Mouse (Mus musculus) neutrophil, adult 5-6 weeks (primary cell): Measurements from ENCODE around the gene Tmem44. TPM values are rescaled to one million over a fixed set of nuclear protein-coding genes. Genes with fewer than 3 reads are reported as not detected.

Experiments
- ATAC-seq: fragments of 151-379, 151-347 bp; 2 replicates; pipeline ENCODE4 v1.8.0; 2017; ENCODE audit warnings: mild to moderate bottlenecking, moderate TSS enrichment; ENCODE audit not compliant: insufficient number of reproducible peaks, poor library complexity, low FRiP score, severe bottlenecking; ENCODE audit errors: extremely low read depth
- total RNA-seq: library from RNA; stranded (forward); fragments of 200-1000 nt; gene quantifications from 2 replicates; pipeline ENCODE4 v1.2.3, GENCODE M21; 2017

Gene Tmem44
- not detected in 2 replicates for total RNA-seq

- ATAC-seq: no peak
These were observed at the start of gene Tmem44 for GRCm38 (mm10) chr16:30550748-30551192. Gene Tmem44 (minus strand): TSS chr16:30550842.

GRCm38 (mm10) chr16:30599491-30600268, 49.0 kb upstream of the Tmem44 start, which contains the start of gene Fam43a:
Gene Fam43a (plus strand): TSS chr16:30599723.
- peak; percentile 68 for ATAC-seq

DNA sequence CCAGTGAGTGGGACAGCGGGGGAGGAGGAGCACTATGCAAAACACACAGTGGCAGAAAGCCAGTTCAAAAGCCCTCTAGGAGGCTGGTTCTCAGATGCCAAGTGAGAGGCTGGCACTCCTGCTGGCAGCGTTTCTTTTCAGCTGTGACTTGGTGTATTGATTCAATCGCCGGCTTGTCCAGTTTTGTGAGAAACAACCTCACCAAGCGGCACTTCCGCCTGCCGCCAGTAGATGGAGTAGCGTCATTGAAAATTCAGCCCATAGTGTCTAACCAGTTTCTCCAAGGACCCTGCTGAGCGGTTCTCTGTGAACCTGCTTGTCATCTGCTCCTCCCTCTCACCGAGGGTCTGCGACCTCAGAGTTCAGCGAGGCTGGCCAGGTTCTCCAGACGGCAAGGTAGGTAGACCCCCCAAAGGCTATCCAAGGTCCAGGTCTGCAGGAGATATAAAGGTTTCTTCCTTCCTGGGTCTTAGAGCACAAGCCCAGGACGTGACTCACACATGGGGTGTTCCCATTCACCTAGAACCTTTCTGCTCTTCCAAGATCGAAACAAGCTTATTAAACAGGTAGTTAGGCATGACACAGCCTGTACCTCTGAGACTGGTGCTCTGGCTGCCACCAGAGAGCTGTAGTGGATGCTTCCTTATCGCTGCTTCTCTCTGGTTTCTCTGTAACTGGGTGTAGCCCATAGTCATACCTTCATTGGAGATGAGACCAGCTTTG, 46.5 kb upstream of the Tmem44 start:
- peak; percentile 55 for ATAC-seq

DNA sequence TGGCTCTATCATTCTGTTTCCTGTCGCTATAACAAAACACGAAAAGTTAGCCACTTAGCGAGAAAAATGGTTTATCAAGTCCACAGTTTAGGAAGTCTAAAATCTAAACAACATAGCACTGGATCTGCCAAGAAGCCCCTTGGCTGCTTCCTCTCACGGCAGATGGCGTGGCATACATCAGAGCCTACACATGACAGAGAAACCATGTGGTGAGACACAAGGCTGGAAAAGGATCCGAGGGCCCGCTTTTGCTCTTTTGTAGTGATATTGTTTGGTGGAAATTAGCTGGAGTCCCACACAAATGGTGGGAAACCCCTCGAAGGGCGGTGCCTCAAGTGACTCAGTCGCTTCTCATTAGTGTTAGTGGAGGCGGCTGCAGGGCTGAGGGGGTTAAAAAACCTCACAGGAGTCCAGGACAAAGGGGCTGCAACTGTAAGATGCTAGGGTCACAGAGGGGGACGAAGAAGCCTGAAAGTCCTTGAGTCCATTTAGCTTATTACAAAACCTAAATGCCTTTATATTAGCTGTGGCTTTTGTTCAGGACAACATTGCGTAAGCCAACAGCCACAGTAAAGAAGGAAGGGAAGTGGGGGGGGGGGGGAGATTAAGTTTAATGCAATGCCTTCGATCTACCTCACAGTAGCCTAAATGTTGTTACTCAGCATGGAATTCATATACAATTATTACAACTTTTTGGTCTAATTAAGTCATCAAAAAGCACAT, 45.4 kb upstream of the Tmem44 start:
- no peak for ATAC-seq

- no peak for ATAC-seq
These were observed 44.7 kb upstream of the Tmem44 start for GRCm38 (mm10) chr16:30595356-30595755.

DNA sequence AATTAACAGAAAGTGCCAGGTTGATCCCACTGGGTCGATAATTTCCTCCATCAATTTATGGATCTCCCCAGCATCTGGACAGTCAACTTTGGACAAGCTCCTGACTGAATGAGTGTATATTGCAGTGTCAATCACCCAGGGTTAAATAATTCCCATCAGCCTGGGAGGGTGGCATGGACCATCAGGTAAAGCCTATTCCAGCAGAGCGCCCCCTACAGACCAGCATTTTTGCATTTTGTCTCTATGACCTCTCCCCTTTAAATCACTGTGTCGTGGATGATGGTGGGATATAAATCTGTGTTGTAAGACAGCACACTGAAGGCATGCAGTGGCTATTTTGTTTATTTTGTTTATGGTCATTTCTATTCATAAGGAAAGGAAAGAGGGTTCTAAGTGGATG, 41.3 kb upstream of the Tmem44 start:
- no peak for ATAC-seq

- no peak for ATAC-seq
These were observed 39.9 kb upstream of the Tmem44 start for GRCm38 (mm10) chr16:30590264-30591209.

DNA sequence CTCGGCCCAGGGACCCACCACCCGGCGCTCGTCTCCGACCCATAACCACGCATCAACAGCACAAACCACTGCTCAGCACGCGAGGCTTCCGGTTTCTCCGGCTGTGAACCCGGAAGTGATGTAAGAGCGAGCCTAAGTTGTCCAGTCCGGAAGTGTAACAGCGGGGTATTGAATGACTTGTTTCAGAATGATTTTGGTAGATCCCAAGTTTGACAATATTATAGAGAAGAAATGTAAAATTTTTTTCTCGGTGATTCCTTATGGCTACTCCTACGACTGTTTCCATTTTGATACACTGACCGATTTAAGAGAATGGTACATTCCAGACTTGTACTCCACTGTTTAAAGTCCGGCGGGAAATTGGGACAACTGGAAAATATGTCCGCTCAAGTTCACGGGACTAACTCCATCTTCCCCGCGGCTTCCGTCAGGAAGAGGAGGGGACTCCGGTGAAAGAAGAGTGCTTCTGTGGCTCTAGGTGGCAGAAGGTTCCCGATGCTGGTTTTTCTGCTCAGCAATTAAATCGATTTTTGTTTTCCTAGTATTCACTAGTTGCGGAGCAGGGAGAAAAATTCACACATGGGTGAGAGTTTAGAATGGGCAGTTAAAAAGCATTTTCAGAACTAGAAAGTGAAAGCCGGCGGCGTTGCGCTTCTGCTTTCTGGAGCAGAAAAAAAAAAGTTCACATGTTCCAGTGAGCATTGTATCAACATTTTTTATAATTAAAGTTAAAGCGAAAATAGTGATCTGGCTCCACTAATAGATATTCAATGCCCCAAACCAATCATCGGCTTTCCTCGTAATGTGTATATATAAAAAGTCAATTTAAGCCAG, 37.1 kb upstream of the Tmem44 start, which contains the start of gene Lsg1:
Gene Lsg1, minus strand, starts transcription at position 99 of the 834 bp plus-strand sequence.
- ATAC-seq: peak; percentile 88

GRCm38 (mm10) chr16:30586935-30587493, 36.4 kb upstream of the Tmem44 start:
- ATAC-seq: no peak

- ATAC-seq: no peak
These were observed 30.1 kb upstream of the Tmem44 start for GRCm38 (mm10) chr16:30580765-30581164.

GRCm38 (mm10) chr16:30576392-30576791, 25.8 kb upstream of the Tmem44 start:
- no peak for ATAC-seq

DNA sequence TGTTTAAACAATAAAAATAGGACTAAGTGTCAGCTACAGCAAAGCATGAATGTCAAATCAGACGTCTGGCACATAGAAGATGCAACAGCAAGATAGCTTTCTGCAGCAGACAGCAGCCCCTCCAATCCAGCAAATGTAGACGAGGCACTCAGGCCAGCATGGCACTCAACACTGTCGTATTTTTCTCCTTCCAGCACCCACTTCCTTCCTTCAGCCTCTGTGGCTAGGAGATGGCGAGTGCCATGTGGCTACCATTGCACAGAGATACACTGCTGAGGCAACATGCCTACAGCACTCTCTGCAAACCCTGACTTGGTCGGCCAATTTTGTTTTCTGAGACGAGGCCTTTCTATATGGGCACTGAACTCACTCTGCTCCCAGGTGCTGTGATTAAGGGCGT, 25.2 kb upstream of the Tmem44 start:
- ATAC-seq: no peak

- ATAC-seq: no peak
These were observed 21.6 kb upstream of the Tmem44 start for GRCm38 (mm10) chr16:30572239-30572638.

DNA sequence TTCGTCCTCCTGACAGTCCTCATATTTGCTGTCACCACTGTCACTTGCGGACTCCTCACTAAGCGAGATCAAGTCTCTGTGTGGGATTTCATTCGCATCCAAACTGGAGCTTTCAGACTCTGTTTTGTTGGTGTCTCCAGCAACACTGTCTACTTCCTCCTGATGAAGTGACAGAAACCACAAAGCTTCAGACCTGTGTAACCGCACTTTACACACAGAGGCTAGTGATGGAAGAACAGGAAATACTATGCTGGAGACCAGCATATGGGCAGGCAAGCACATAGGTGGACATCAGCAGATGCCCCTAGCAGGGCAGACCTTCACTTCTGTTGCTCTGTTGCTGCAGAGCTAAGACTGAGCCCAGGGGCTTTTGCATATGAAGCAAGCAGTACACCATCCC, 20.7 kb upstream of the Tmem44 start:
- no peak for ATAC-seq

- ATAC-seq: no peak
These were observed 19.5 kb upstream of the Tmem44 start for GRCm38 (mm10) chr16:30570173-30570572.

GRCm38 (mm10) chr16:30565631-30566030, 15.0 kb upstream of the Tmem44 start:
- ATAC-seq: no peak

- no peak for ATAC-seq
These were observed 10.0 kb upstream of the Tmem44 start for GRCm38 (mm10) chr16:30560601-30561000.
